Mouse (Mus musculus): ENCODE measurements around the gene Pcbp3. TPM values are rescaled to one million over a fixed set of nuclear protein-coding genes. Genes with fewer than 3 reads are reported as not detected.
A peak's percentile ranks its signal among the peaks of the same experiment; 100 is the strongest.

Pcbp3 gene
- polyA plus RNA-seq, 1 experiment from 2014 or later = 58.4 TPM

GRCm38 (mm10) chr10:76906434-76906833, 55.3 kb downstream of the Pcbp3 start:
- H3K4me3 ChIP-seq = no peak overlapping the region
- 87% methylated on average over 10 of the region's 10 CpGs for WGBS
- no peak overlapping the region for H3K27ac ChIP-seq
- H3K9me3 ChIP-seq = no peaks in the 10 kb centered on the region
- no peaks in the 10 kb centered on the region for H3K36me3 ChIP-seq (replicated peaks)
- no peak for DNase-seq (ENCODE audit: extremely low spot score, low spot score)
- H3K27me3 ChIP-seq (ENCODE audit: poor library complexity, severe bottlenecking) = no peaks in the 10 kb centered on the region
- peaks cover 15% of the 10 kb centered on the region for H3K4me1 ChIP-seq

GRCm38 (mm10) chr10:76905935-76906341, 55.7 kb downstream of the Pcbp3 start:
- Histone ChIP-seq H3K4me1 (peaks cover 15% of the 10 kb centered on the region), H3K4me3 (no peak overlapping the region), H3K27me3 (ENCODE audit: poor library complexity, severe bottlenecking) (no peaks in the 10 kb centered on the region), H3K9me3 (no peaks in the 10 kb centered on the region), H3K36me3 (replicated peaks) (no peaks in the 10 kb centered on the region), H3K27ac (no peak overlapping the region)
- DNase-seq (ENCODE audit: extremely low spot score, low spot score) = no peak
- WGBS = 92% methylated on average over 14 of the region's 14 CpGs

- no peak for DNase-seq (ENCODE audit: extremely low spot score, low spot score)
- peak overlapping the region; percentile 30; the same call in 1 of the 2 replicates for H3K27ac ChIP-seq
- no peaks in the 10 kb centered on the region for H3K9me3 ChIP-seq
- no peaks in the 10 kb centered on the region for H3K27me3 ChIP-seq (ENCODE audit: poor library complexity, severe bottlenecking)
- H3K36me3 ChIP-seq (replicated peaks) = no peaks in the 10 kb centered on the region
- 71% methylated on average over 3 of the region's 3 CpGs for WGBS
- peaks cover 15% of the 10 kb centered on the region for H3K4me1 ChIP-seq
- no peak overlapping the region for H3K4me3 ChIP-seq
Observed at GRCm38 (mm10) chr10:76903694-76904093, 58.0 kb downstream of the Pcbp3 start.

- WGBS = 82% methylated on average over 3 of the region's 3 CpGs
Observed at GRCm38 (mm10) chr10:76903099-76903498, 58.6 kb downstream of the Pcbp3 start.

GRCm38 (mm10) chr10:76902588-76902987, 59.1 kb downstream of the Pcbp3 start:
- no peaks in the 10 kb centered on the region for H3K9me3 ChIP-seq

More at GRCm38 (mm10) chr10:76903099-76903498, 58.6 kb downstream of the Pcbp3 start:
- no peaks in the 10 kb centered on the region for H3K27me3 ChIP-seq (ENCODE audit: poor library complexity, severe bottlenecking)
- H3K9me3 ChIP-seq = no peaks in the 10 kb centered on the region
- no peak for DNase-seq (ENCODE audit: extremely low spot score, low spot score)
- peaks cover 15% of the 10 kb centered on the region for H3K4me1 ChIP-seq
- peaks cover 2% of the 10 kb centered on the region; the same call in 1 of the 2 replicates for H3K36me3 ChIP-seq (replicated peaks)
- H3K27ac ChIP-seq = peak overlapping the region; percentile 30; the same call in 1 of the 2 replicates
- H3K4me3 ChIP-seq = no peak overlapping the region

GRCm38 (mm10) chr10:76898428-76898827, 63.3 kb downstream of the Pcbp3 start:
- no peak overlapping the region for H3K27ac ChIP-seq
- H3K36me3 ChIP-seq (replicated peaks) = peaks cover 11% of the 10 kb centered on the region; the same call in 1 of the 2 replicates
- no peak overlapping the region for H3K4me3 ChIP-seq
- H3K4me1 ChIP-seq = peaks cover 11% of the 10 kb centered on the region
- 85% methylated on average over 4 of the region's 4 CpGs for WGBS
- no peak for DNase-seq (ENCODE audit: extremely low spot score, low spot score)
- no peaks in the 10 kb centered on the region for H3K9me3 ChIP-seq
- no peaks in the 10 kb centered on the region for H3K27me3 ChIP-seq (ENCODE audit: poor library complexity, severe bottlenecking)

More at GRCm38 (mm10) chr10:76902588-76902987, 59.1 kb downstream of the Pcbp3 start:
- H3K27ac ChIP-seq = peak overlapping the region; percentile 35; the same call in 1 of the 2 replicates
- WGBS = 37% methylated on average over 6 of the region's 6 CpGs
- H3K36me3 ChIP-seq (replicated peaks) = peaks cover 5% of the 10 kb centered on the region; the same call in 1 of the 2 replicates
- H3K4me1 ChIP-seq = peaks cover 15% of the 10 kb centered on the region
- no peak for DNase-seq (ENCODE audit: extremely low spot score, low spot score)
- H3K4me3 ChIP-seq = no peak overlapping the region
- H3K27me3 ChIP-seq (ENCODE audit: poor library complexity, severe bottlenecking) = no peaks in the 10 kb centered on the region

- 94% methylated on average over 2 of the region's 2 CpGs for WGBS
- H3K27me3 ChIP-seq (ENCODE audit: poor library complexity, severe bottlenecking) = no peaks in the 10 kb centered on the region
- DNase-seq (ENCODE audit: extremely low spot score, low spot score) = no peak
- H3K4me3 ChIP-seq = no peak overlapping the region
- no peaks in the 10 kb centered on the region for H3K9me3 ChIP-seq
- H3K27ac ChIP-seq = no peak overlapping the region
- peaks cover 3% of the 10 kb centered on the region for H3K36me3 ChIP-seq (replicated peaks)
- H3K4me1 ChIP-seq = no peaks in the 10 kb centered on the region
Observed at GRCm38 (mm10) chr10:76891456-76891855, 70.2 kb downstream of the Pcbp3 start.

GRCm38 (mm10) chr10:76883442-76884244, 78.0 kb downstream of the Pcbp3 start:
- H3K9me3 ChIP-seq = no peaks in the 10 kb centered on the region
- H3K4me1 ChIP-seq = peaks cover 15% of the 10 kb centered on the region
- DNase-seq (ENCODE audit: extremely low spot score, low spot score) = no peak
- no peaks in the 10 kb centered on the region for H3K27me3 ChIP-seq (ENCODE audit: poor library complexity, severe bottlenecking)
- H3K27ac ChIP-seq = no peak overlapping the region
- no peaks in the 10 kb centered on the region for H3K36me3 ChIP-seq (replicated peaks)
- 92% methylated on average over 3 of the region's 3 CpGs for WGBS
- no peak overlapping the region for H3K4me3 ChIP-seq

GRCm38 (mm10) chr10:76882644-76883441, 78.8 kb downstream of the Pcbp3 start:
- no peak overlapping the region for H3K4me3 ChIP-seq
- H3K27me3 ChIP-seq (ENCODE audit: poor library complexity, severe bottlenecking) = no peaks in the 10 kb centered on the region
- H3K27ac ChIP-seq = 0 out of 2 replicates have a peak overlapping the region, but pooled peaks have one; percentile 25
- H3K9me3 ChIP-seq = no peaks in the 10 kb centered on the region
- no peak for DNase-seq (ENCODE audit: extremely low spot score, low spot score)
- 81% methylated on average over 17 of the region's 17 CpGs for WGBS
- H3K36me3 ChIP-seq (replicated peaks) = no peaks in the 10 kb centered on the region
- H3K4me1 ChIP-seq = peaks cover 15% of the 10 kb centered on the region

- Histone ChIP-seq H3K4me1 (peaks cover 15% of the 10 kb centered on the region), H3K36me3 (replicated peaks) (no peaks in the 10 kb centered on the region), H3K27ac (no peak overlapping the region), H3K9me3 (no peaks in the 10 kb centered on the region), H3K27me3 (ENCODE audit: poor library complexity, severe bottlenecking) (no peaks in the 10 kb centered on the region), H3K4me3 (no peak overlapping the region)
- DNase-seq (ENCODE audit: extremely low spot score, low spot score) = no peak
- 82% methylated on average over 5 of the region's 5 CpGs for WGBS
Observed at GRCm38 (mm10) chr10:76881900-76882299, 79.8 kb downstream of the Pcbp3 start.

GRCm38 (mm10) chr10:76875310-76875709, 86.4 kb downstream of the Pcbp3 start:
- DNase-seq (ENCODE audit: extremely low spot score, low spot score) = no peak
- Histone ChIP-seq H3K4me3 (no peak overlapping the region), H3K36me3 (replicated peaks) (no peaks in the 10 kb centered on the region), H3K27ac (no peak overlapping the region), H3K27me3 (ENCODE audit: poor library complexity, severe bottlenecking) (no peaks in the 10 kb centered on the region), H3K4me1 (peaks cover 5% of the 10 kb centered on the region; the same call in 1 of the 2 replicates), H3K9me3 (no peaks in the 10 kb centered on the region)
- 78% methylated on average over 6 of the region's 6 CpGs for WGBS

- DNase-seq (ENCODE audit: extremely low spot score, low spot score) = no peak
- 86% methylated on average over 5 of the region's 5 CpGs for WGBS
- Histone ChIP-seq H3K27ac (no peak overlapping the region), H3K36me3 (replicated peaks) (no peaks in the 10 kb centered on the region), H3K4me1 (peaks cover 5% of the 10 kb centered on the region; the same call in 1 of the 2 replicates), H3K27me3 (ENCODE audit: poor library complexity, severe bottlenecking) (no peaks in the 10 kb centered on the region), H3K4me3 (no peak overlapping the region), H3K9me3 (no peaks in the 10 kb centered on the region)
Observed at GRCm38 (mm10) chr10:76874879-76875278, 86.8 kb downstream of the Pcbp3 start.
